Mouse (Mus musculus) testis, adult 2 months (tissue): ENCODE data around the gene Fhad1. TPM values are rescaled to one million over a fixed set of nuclear protein-coding genes. Genes with fewer than 3 reads are reported as not detected.

ENCODE experiments used
- H3K27ac ChIP-seq: fragments of 200-500 bp; 2 replicates; pipeline ENCODE4 v1.5.1; 2012; ENCODE audit warnings: low read depth, low read length; ENCODE audit not compliant: control insufficient read depth, insufficient read depth
- H3K27me3 ChIP-seq: fragments of 200-500 bp; 2 replicates; pipeline ENCODE4 v1.6.1; 2012; ENCODE audit warnings: mild to moderate bottlenecking, low read length, moderate library complexity; ENCODE audit not compliant: control insufficient read depth, insufficient read depth
- H3K36me3 ChIP-seq: fragments of 200-500 bp; 2 replicates; pipeline ENCODE4 v1.6.1; 2012; ENCODE audit warnings: mild to moderate bottlenecking, low read length; ENCODE audit not compliant: control insufficient read depth, insufficient read depth
- H3K4me1 ChIP-seq: fragments of 200-500 bp; 2 replicates; pipeline ENCODE4 v1.6.1; 2012; ENCODE audit warnings: low read length; ENCODE audit not compliant: control insufficient read depth, insufficient read depth
- H3K4me3 ChIP-seq: fragments of 200-500 bp; 2 replicates; pipeline ENCODE4 v1.5.1; 2012; ENCODE audit warnings: low read depth, mild to moderate bottlenecking, low read length, moderate library complexity, mixed read lengths; ENCODE audit not compliant: control insufficient read depth
- CTCF ChIP-seq: fragments of 200-500 bp; IDR thresholded peaks from 2 replicates; pipeline ENCODE4 v1.5.1; 2012; ENCODE audit warnings: low read depth, mild to moderate bottlenecking, inconsistent platforms, low read length, moderate library complexity; ENCODE audit not compliant: control insufficient read depth, insufficient read depth, insufficient replicate concordance
- POLR2A ChIP-seq: fragments of 200-500 bp; IDR thresholded peaks from 2 replicates; pipeline ENCODE4 v1.6.1; 2012; ENCODE audit warnings: low read depth, mild to moderate bottlenecking, inconsistent platforms, low read length, moderate library complexity; ENCODE audit not compliant: control insufficient read depth
- polyA plus RNA-seq: library from polyadenylated mRNA; depleted of rRNA; stranded (reverse); fragments of >200 nt; gene quantifications from 2 replicates; pipeline ENCODE4 v1.2.3, GENCODE M21; 2012

Gene Fhad1
- polyA plus RNA-seq, 1 experiment, result 186 TPM

- Histone ChIP-seq H3K4me1 (peaks cover 17% of the 10 kb centered on the region), H3K27me3 (no peaks in the 10 kb centered on the region), H3K36me3 (no peaks in the 10 kb centered on the region), H3K27ac (no peak overlapping the region), H3K4me3 (no peak overlapping the region)
- TF ChIP-seq CTCF (no peak), POLR2A (no peak)
Observed at GRCm38 (mm10) chr4:142049963-142050362, 35.1 kb upstream of the Fhad1 start.

GRCm38 (mm10) chr4:142048391-142048790, 33.5 kb upstream of the Fhad1 start:
- no peak overlapping the region for H3K4me3 ChIP-seq
- H3K36me3 ChIP-seq, result no peaks in the 10 kb centered on the region
- H3K27me3 ChIP-seq, result no peaks in the 10 kb centered on the region
- H3K27ac ChIP-seq, result no peak overlapping the region
- no peak for TF ChIP-seq CTCF
- TF ChIP-seq POLR2A, result no peak
- peaks cover 14% of the 10 kb centered on the region for H3K4me1 ChIP-seq

- Histone ChIP-seq H3K4me3 (no peak overlapping the region), H3K27me3 (no peaks in the 10 kb centered on the region), H3K27ac (no peak overlapping the region), H3K36me3 (no peaks in the 10 kb centered on the region), H3K4me1 (peaks cover 7% of the 10 kb centered on the region; the same call in 1 of the 2 replicates)
- no peak for TF ChIP-seq CTCF
- no peak for TF ChIP-seq POLR2A
Observed at GRCm38 (mm10) chr4:142047005-142047404, 32.1 kb upstream of the Fhad1 start.

GRCm38 (mm10) chr4:142046496-142046895, 31.6 kb upstream of the Fhad1 start:
- Histone ChIP-seq H3K27ac (no peak overlapping the region), H3K4me3 (no peak overlapping the region), H3K36me3 (no peaks in the 10 kb centered on the region), H3K27me3 (no peaks in the 10 kb centered on the region), H3K4me1 (peaks cover 7% of the 10 kb centered on the region; the same call in 1 of the 2 replicates)
- TF ChIP-seq CTCF (no peak), POLR2A (no peak)

- TF ChIP-seq POLR2A (no peak), CTCF (no peak)
- H3K4me1 ChIP-seq, result peaks cover 7% of the 10 kb centered on the region; the same call in 1 of the 2 replicates
- no peak overlapping the region for H3K27ac ChIP-seq
Observed at GRCm38 (mm10) chr4:142045595-142046163, 30.8 kb upstream of the Fhad1 start.

GRCm38 (mm10) chr4:142044452-142044851, 29.6 kb upstream of the Fhad1 start:
- TF ChIP-seq CTCF (no peak), POLR2A (no peak)
- Histone ChIP-seq H3K36me3 (no peaks in the 10 kb centered on the region), H3K27ac (no peak overlapping the region), H3K4me1 (peaks cover 7% of the 10 kb centered on the region; the same call in 1 of the 2 replicates), H3K4me3 (no peak overlapping the region), H3K27me3 (no peaks in the 10 kb centered on the region)

More at GRCm38 (mm10) chr4:142045595-142046163, 30.8 kb upstream of the Fhad1 start:
- Histone ChIP-seq H3K4me3 (no peak overlapping the region), H3K27me3 (no peaks in the 10 kb centered on the region), H3K36me3 (no peaks in the 10 kb centered on the region)

- H3K4me1 ChIP-seq, result no peaks in the 10 kb centered on the region
- no peak for TF ChIP-seq CTCF
- no peak for TF ChIP-seq POLR2A
- no peak overlapping the region for H3K27ac ChIP-seq
- H3K4me3 ChIP-seq, result no peak overlapping the region
- H3K36me3 ChIP-seq, result no peaks in the 10 kb centered on the region
- no peaks in the 10 kb centered on the region for H3K27me3 ChIP-seq
Observed at GRCm38 (mm10) chr4:142039662-142040353, 24.9 kb upstream of the Fhad1 start.

- no peaks in the 10 kb centered on the region for H3K36me3 ChIP-seq
- H3K4me1 ChIP-seq, result no peaks in the 10 kb centered on the region
- H3K4me3 ChIP-seq, result no peak overlapping the region
- no peaks in the 10 kb centered on the region for H3K27me3 ChIP-seq
- H3K27ac ChIP-seq, result no peak overlapping the region
- TF ChIP-seq CTCF (no peak), POLR2A (no peak)
Observed at GRCm38 (mm10) chr4:142037897-142038296, 23.0 kb upstream of the Fhad1 start.
